Mouse (Mus musculus) layer of hippocampus, postnatal 14 days (tissue): Measurements from ENCODE around the gene Ptges2. TPM values are rescaled to one million over a fixed set of nuclear protein-coding genes. Genes with fewer than 3 reads are reported as not detected.
"Not testable (repeated sequence)": the region's sequence is repeated elsewhere in the genome, so short reads cannot be mapped to it uniquely, and the experiment has no call there.

Experiments
- DNase-seq, 2 experiments: peaks; one replicate each; pipeline ENCODE4 v3.0.0; 2021 to 2022; ENCODE audit warnings: low spot score in 2 of 2, mixed read lengths in 1 of 2
- long read RNA-seq, 2 experiments: library from polyadenylated mRNA; stranded (forward); transcript quantifications; one replicate each; pipeline ENCODE4 v2.0.0; 2021
- total RNA-seq, 2 experiments: library from RNA; stranded (reverse); gene quantifications; 2 replicates each; pipeline ENCODE4 v1.2.3; 2021

The Ptges2 gene
- 10 to 100 TPM; 36.6 to 40.3 TPM for total RNA-seq
- long read RNA-seq, experiment 1, full-length matches to known transcripts, result 46 of 59 reads
- long read RNA-seq, experiment 1, partial matches to known transcripts, result 3 of 59 reads
- long read RNA-seq, experiment 1, other reads (novel, unspliced or antisense), result 10 of 59 reads
- long read RNA-seq, experiment 2, full-length matches to known transcripts, result 54 of 73 reads
- long read RNA-seq, experiment 2, partial matches to known transcripts, result 9 of 73 reads
- long read RNA-seq, experiment 2, other reads (novel, unspliced or antisense), result 10 of 73 reads

DNA sequence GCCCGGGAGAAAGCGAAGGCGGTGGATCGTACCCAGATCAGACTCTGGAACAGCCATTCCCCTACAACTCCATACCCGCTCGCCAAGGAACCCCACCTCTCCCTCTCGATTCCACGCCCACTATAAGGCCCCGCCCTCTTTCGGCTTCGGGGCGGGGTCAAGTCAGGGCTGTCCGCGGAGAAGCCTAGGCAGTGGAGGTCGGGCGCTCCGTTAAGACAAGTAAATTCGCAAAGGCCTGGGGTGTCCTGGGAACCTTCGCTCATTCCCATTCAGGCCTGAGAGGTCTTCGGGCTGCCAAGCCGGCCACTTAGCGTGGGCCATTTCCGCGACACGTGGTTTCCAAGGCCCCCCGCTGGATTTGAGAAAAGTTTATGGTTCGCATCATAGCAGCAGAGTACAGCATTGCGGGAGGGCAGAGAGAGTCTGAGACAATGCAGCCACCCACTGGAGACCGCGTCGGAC, at the start of gene Ptges2:
TSS of gene Ptges2 (plus strand) at position 413 of the 462 bp plus-strand sequence.
- DNase-seq, result peak; percentile 90 to 95

DNA sequence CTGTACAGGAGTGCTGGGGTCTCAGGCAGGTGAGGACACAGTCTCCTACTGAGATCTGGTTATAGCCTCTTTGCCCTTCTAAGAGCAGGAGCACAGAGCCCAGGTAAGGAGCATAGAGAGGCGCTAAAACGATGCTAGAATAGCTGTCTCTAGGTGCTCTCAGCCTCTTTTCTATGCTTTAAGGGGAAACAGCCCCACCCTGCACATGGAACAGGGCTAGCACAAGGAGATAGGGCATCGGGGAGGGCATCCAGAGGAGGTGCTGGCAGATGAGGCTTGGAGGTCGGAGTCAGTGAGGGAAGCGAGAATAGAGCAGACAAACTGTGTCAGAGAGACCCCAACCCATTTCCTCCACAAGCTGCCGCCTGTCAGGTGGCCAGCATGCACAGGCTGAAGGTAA, 48.7 kb upstream of the Ptges2 start:
- no peak for DNase-seq

DNA sequence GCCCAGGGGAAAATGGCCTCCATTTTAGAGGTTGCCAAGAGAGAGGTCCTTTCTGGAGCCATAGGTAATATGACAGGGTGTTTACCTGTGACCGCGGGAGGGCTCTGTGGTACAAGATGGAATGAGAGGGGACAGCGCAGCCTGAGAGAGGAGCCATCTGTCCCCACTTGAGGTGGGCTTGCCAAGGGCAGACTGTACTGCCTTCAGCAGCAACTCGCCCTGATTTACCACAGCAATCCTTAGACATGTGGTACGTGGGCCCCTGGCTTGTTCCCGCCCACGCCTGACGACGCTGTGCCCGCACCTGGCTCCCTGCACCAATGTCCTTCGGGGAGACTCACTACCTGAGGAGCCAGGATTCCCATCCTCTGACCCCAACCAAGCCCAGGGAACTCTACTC, 47.4 kb upstream of the Ptges2 start:
- peak in 1 of 2 experiments; percentile 31 for DNase-seq

GRCm38 (mm10) chr2:32349625-32350255, 46.0 kb upstream of the Ptges2 start:
- DNase-seq, result no peak

DNA sequence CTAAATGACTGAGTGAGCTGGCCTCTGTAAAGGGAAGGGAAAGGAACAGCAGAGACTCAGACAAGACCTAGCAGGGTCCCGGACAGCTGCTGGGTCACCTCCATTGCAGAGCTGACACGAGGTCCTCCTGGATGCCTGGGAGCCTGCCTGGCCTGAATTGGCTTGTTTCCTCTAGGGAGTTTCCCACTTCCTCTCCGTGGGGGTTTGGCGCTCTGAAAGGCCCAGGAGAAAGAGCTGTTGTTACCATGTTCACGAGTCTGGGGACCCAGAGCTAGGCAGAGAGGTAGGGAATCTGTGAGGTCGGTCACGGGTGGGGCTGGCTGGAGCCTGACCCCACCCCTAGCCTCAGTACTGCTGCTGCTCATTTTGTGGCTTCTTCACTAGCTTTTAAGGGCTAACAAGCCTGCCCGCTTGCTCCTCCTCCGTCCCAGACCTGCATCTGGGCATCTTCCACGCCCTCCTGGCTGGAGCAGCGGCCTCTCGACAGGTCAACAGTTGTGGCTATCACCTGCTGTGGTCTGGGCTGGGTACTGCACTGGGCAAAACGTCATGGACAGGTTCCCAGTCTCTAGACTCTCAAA, 45.1 kb upstream of the Ptges2 start:
- DNase-seq, result no peak

DNA sequence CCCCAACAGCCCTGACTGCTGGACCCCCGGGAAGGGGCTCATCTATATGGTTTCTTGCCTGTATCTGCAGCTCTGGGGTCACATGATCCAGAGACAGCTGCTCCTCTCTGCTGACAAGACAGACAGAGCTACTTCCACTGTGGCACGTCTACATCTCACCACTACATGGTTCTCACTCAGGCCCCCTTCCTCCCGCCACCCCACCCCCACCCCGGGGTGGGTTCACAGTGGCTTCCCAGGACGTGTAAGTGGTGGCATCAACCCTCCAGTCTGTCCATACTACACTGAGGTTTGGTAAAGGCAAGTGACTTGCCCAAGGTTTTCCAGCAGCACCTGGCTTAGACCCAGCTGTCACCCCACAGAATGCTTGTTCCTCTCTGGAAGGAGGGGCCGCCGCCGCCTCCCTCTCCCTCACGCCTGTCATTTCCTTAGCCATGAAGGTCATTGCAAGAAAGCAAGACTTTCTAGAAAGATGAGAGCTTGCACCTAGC, 44.2 kb upstream of the Ptges2 start:
- DNase-seq, result peak in 1 of 2 experiments; percentile 32

- DNase-seq, result peak in 1 of 2 experiments; percentile 49
These were observed 43.3 kb upstream of the Ptges2 start, which contains the start of gene Ciz1 for GRCm38 (mm10) chr2:32352151-32353006. TSS of gene Ciz1 (plus strand) at chr2:32352327.

DNA sequence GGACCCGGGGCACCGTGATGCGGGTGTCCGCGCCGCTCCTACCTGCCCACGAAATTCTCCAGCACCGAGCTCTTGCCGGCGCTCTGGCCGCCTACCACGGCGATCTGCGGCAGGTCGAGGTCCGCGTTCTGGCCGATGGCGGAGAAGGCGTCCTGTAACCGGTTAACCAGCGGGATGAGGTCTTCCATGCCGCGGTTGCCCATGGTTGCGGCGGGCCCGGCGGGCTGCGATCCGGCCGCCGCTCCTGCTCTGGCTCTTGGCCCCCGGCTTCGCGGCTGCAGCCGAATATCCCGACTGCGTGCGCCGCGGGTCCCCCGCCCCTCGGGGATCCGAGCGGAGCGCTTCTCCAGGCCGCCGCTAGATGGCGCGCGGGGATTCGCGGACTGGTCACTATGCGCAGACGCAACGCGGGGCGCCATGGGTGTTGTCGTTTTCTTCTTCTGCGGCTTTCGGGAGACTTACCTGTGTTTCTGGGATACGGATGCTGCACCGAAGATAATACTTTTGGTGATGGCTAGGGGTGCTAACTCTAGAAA, 42.6 kb upstream of the Ptges2 start, which contains the start of gene Dnm1:
TSS of gene Dnm1 (minus strand) at position 332 of the 536 bp plus-strand sequence.
- DNase-seq, result peak; percentile 94 to 95

GRCm38 (mm10) chr2:32353836-32354235, 41.9 kb upstream of the Ptges2 start:
- no peak for DNase-seq

- no peak for DNase-seq
These were observed 41.3 kb upstream of the Ptges2 start for GRCm38 (mm10) chr2:32354336-32354895.

GRCm38 (mm10) chr2:32356216-32356615, 39.5 kb upstream of the Ptges2 start:
- no peak for DNase-seq

DNA sequence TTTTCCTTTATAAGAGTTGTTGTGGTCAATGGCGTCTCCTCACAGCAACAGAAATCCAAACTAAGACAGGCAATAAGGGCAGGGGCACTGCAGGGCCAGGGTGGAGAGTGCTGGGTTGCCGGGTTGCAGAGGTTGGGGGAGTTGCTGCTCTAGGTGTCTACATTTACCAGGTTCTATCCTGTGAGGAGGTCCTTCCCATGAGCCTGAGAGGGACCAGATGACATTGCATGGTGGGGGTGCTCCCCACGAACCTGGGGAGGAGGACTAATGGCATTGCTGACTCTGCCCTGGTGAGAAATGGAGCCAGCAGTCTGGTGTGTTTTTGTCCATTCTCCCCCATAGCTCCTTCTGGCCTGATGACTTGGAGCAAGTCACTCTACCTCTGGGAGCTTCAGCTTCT, 38.0 kb upstream of the Ptges2 start:
- no peak for DNase-seq

- no peak for DNase-seq
These were observed 37.3 kb upstream of the Ptges2 start for GRCm38 (mm10) chr2:32358381-32358780.

- peak; percentile 68 to 84 for DNase-seq
These were observed 35.0 kb upstream of the Ptges2 start for GRCm38 (mm10) chr2:32360741-32361140.

GRCm38 (mm10) chr2:32361437-32361836, 34.3 kb upstream of the Ptges2 start:
- peak in 1 of 2 experiments; percentile 58 for DNase-seq

- DNase-seq, result not testable (repeated sequence)
These were observed 33.4 kb upstream of the Ptges2 start for GRCm38 (mm10) chr2:32362274-32362673.

- DNase-seq, result peak; percentile 90
These were observed 32.8 kb upstream of the Ptges2 start for GRCm38 (mm10) chr2:32362817-32363340.

DNA sequence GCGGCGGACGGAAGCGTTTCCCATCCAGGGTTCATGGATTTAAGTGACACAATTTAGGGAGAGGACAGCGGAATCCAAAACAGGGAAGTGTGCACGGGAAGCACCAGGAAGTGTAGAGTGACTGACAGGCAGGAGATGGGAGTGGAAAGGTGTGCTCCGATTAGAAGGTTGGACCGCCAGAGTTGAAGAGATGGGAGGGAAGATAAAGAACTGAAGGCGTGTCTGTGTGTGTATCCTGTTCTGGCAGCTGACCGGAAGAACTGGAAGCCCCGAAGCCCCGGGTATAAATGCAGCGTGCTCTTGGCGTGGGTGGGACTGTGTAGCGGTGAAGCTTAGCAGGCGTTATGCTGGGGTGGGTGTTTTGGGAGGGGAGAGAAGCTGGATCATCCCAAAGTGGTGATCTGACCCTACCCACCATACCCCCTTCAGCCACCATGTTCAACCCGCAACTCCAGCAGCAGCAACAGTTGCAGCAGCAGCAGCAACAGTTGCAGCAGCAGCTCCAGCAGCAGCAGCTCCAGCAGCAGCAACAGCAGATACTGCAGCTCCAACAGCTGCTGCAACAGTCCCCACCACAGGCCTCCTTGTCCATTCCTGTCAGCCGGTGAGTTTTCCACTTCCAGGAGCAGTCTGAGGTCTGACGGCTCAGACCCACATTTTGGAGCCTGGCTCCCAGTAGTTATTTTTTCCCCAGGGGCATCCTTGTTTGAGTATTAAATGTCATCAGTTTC, 32.2 kb upstream of the Ptges2 start:
- DNase-seq, result no peak

GRCm38 (mm10) chr2:32364121-32364520, 31.6 kb upstream of the Ptges2 start:
- DNase-seq, result no peak
